Comparison of ENCODE assay signal across 8 mouse cellular contexts in the genomic region with DNA sequence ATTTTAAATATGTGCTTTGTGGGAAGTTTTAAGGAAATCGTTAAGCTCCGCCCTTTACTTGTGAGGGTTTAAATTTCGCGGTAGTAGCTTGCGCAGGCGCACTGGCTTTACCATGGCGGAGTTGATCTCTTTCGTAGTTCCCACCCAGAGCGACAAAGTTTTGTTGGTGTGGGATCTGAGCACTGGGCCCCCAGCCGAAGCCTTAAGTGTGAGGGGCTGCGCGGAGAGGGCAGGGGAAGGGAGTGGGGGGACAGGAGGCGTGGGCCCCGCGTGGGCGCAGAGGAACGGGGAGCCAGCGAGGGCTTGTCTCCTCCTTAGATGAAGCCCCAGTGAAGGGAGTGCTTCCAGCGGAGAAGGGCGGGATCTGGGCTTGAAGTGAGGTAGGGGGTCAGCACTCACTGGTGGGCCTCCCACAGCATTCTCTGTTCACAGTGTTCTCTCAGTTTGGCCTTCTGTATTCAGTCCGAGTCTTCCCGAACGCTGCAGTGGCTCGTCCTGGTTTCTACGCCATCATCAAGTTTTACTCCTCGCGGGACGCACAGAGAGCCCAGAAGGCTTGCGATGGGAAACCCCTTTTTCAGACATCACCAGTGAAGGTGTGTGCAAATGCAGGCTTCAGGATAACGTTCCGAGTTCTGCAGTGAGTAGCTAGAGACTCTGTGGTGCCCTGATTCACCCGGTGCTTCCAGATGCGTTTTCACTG. TPM values are rescaled to one million over a fixed set of nuclear protein-coding genes. Genes with fewer than 3 reads are reported as not detected.
DNase-seq lines count a peak whose midpoint lies in the region; ATAC-seq and TF ChIP-seq lines count a peak whose summit lies in the region.

No protein-coding gene starts in this region.

- H3K4me3 ChIP-seq in G1E (ENCODE audit: low read depth, low read length), result peak overlapping the region; percentile 63
- peak overlapping the region; percentile 45 for H3K4me3 ChIP-seq in forebrain, embryonic 14.5 days (ENCODE audit: low read depth, low read length)
- peak overlapping the region; percentile 49 for H3K4me3 ChIP-seq in lung, embryonic 14.5 days (ENCODE audit: low read depth, low read length)

- H3K9me3 ChIP-seq in G1E (replicated peaks), result peaks cover 7% of the 10 kb centered on the region
- no peaks in the 10 kb centered on the region for H3K9me3 ChIP-seq in forebrain, embryonic 14.5 days (replicated peaks; ENCODE audit: control insufficient read depth, low read length)
- H3K9me3 ChIP-seq in lung, embryonic 14.5 days (ENCODE audit: low read depth, low read length), result no peaks in the 10 kb centered on the region

- no peak for TF ChIP-seq CTCF in G1E (IDR thresholded peaks at IDR 0.05; ENCODE audit: low read depth, low read length)
- no peak for TF ChIP-seq CTCF in lung, embryonic 14.5 days (IDR thresholded peaks at IDR 0.05; ENCODE audit: low read depth)

- intact Hi-C loops in heart, postnatal 14 days (cut with DNase I), result no loop called here

- WGBS in forebrain, embryonic 14.5 days, result under 1% methylated on average over 33 of the region's 33 CpGs
- WGBS in lung, embryonic 14.5 days, result under 1% methylated on average over 32 of the region's 33 CpGs

- peak overlapping the region; percentile 79 for H3K4me2 ChIP-seq in forebrain, embryonic 14.5 days (ENCODE audit: low read length)
- peak overlapping the region; percentile 85 for H3K4me2 ChIP-seq in lung, embryonic 14.5 days

- peak; percentile 48; the same call in 1 of the 2 replicates for ATAC-seq in G1E (ENCODE audit: extremely low read depth, insufficient number of reproducible peaks, low FRiP score, poor library complexity, severe bottlenecking)
- ATAC-seq in cerebellum, adult (ENCODE audit: insufficient number of reproducible peaks, low FRiP score, low TSS enrichment), result peak; percentile 26; the same call in 1 of the 2 replicates
- ATAC-seq in forebrain, embryonic 14.5 days, result peak; percentile 45
- ATAC-seq in lung, embryonic 14.5 days (ENCODE audit: insufficient read depth), result peak; percentile 62
- peak; percentile 36 for ATAC-seq in neutrophil, adult 5-6 weeks (ENCODE audit: extremely low read depth, insufficient number of reproducible peaks, low FRiP score, poor library complexity, severe bottlenecking)

- peaks cover 5% of the 10 kb centered on the region for H3K36me3 ChIP-seq in G1E (replicated peaks)
- H3K36me3 ChIP-seq in forebrain, embryonic 14.5 days (ENCODE audit: control insufficient read depth, insufficient read depth, low read length), result no peaks in the 10 kb centered on the region
- H3K36me3 ChIP-seq in lung, embryonic 14.5 days (ENCODE audit: insufficient read depth), result no peaks in the 10 kb centered on the region

- H3K27ac ChIP-seq in forebrain, embryonic 14.5 days (ENCODE audit: low read depth, low read length), result peak overlapping the region; percentile 88
- peak overlapping the region; percentile 98 for H3K27ac ChIP-seq in lung, embryonic 14.5 days (ENCODE audit: low read depth)

- H3K4me1 ChIP-seq in G1E (ENCODE audit: insufficient read depth, low read depth, low read length), result peaks cover 30% of the 10 kb centered on the region
- H3K4me1 ChIP-seq in forebrain, embryonic 14.5 days (ENCODE audit: control insufficient read depth, insufficient read depth, low read length), result no peaks in the 10 kb centered on the region
- no peaks in the 10 kb centered on the region for H3K4me1 ChIP-seq in lung, embryonic 14.5 days (ENCODE audit: insufficient read depth)

- H3K9ac ChIP-seq in forebrain, embryonic 14.5 days (ENCODE audit: low read length), result peak overlapping the region; percentile 74
- peak overlapping the region; percentile 65 for H3K9ac ChIP-seq in lung, embryonic 14.5 days

- no peaks in the 10 kb centered on the region for H3K27me3 ChIP-seq in G1E (ENCODE audit: insufficient read depth, low read length)
- H3K27me3 ChIP-seq in forebrain, embryonic 14.5 days (replicated peaks; ENCODE audit: control insufficient read depth, insufficient read depth, low read length), result no peaks in the 10 kb centered on the region
- H3K27me3 ChIP-seq in lung, embryonic 14.5 days (ENCODE audit: insufficient read depth, low read length), result no peaks in the 10 kb centered on the region

- peak; percentile 65 for DNase-seq in G1E (ENCODE audit: low spot score)
- no peak for DNase-seq in forebrain, embryonic 14.5 days (ENCODE audit: low spot score)
- peak; percentile 92 to 93 for DNase-seq in heart, postnatal 14 days
- DNase-seq in layer of hippocampus, adult 18-20 months (ENCODE audit: low spot score in 2 of 2), result peak; percentile 63 to 80
- peak; percentile 98 for DNase-seq in lung, embryonic 14.5 days
- peak; percentile 74 to 88 for DNase-seq in thymus, postnatal 10 days (ENCODE audit: low spot score in 2 of 2)

RNA-seq across cellular contexts. Expression of a gene that starts 1.0 kb away (rescaled TPM):
- total RNA-seq in G1E (2014; fragmentation: Nextera tagmentation), result 15.4 and 23.8 TPM in 2 replicates
- 10.8 and 13.8 TPM in 2 replicates for total RNA-seq in G1E (2017)
- polyA plus RNA-seq in G1E (2012), result 3.0 and 3.8 TPM in 2 replicates
- polyA plus RNA-seq in forebrain, embryonic 14.5 days (2014; fragmentation: Nextera tagmentation; extraction: Ambion mirVana), result 32.7 and 38.5 TPM in 2 replicates
- 10 to 100 TPM; 32.1 to 35.6 TPM for total RNA-seq in heart, postnatal 14 days (2021)
- total RNA-seq in layer of hippocampus, adult 18-20 months (2021), result 10 to 100 TPM; 12.0 to 15.0 TPM
- polyA plus RNA-seq in lung, embryonic 14.5 days (2014; fragmentation: Nextera tagmentation; extraction: Ambion mirVana), result 33.1 and 33.4 TPM in 2 replicates
- total RNA-seq in neutrophil, adult 5-6 weeks (2017), result 20.4 and 31.3 TPM in 2 replicates

RNA-seq across cellular contexts. Expression of a gene that starts 29.0 kb away (rescaled TPM):
- total RNA-seq in G1E (2014; fragmentation: Nextera tagmentation), result not detected in 2 replicates
- not detected in 2 replicates for total RNA-seq in G1E (2017)
- not detected in 2 replicates for polyA plus RNA-seq in G1E (2012)
- polyA plus RNA-seq in forebrain, embryonic 14.5 days (2014; fragmentation: Nextera tagmentation; extraction: Ambion mirVana), result not detected in 2 replicates
- not detected for total RNA-seq in heart, postnatal 14 days (2021)
- not detected for total RNA-seq in layer of hippocampus, adult 18-20 months (2021)
- not detected in 2 replicates for polyA plus RNA-seq in lung, embryonic 14.5 days (2014; fragmentation: Nextera tagmentation; extraction: Ambion mirVana)
- not detected in 2 replicates for total RNA-seq in neutrophil, adult 5-6 weeks (2017)

RNA-seq across cellular contexts. Expression of a gene that starts 37.3 kb away (rescaled TPM):
- 3.5 and 6.8 TPM in 2 replicates for total RNA-seq in G1E (2014; fragmentation: Nextera tagmentation)
- 2.2 TPM in 2 replicates for total RNA-seq in G1E (2017)
- 5.2 TPM in 2 replicates for polyA plus RNA-seq in G1E (2012)
- polyA plus RNA-seq in forebrain, embryonic 14.5 days (2014; fragmentation: Nextera tagmentation; extraction: Ambion mirVana), result 40.5 and 42.7 TPM in 2 replicates
- 10 to 100 TPM; 28.6 to 29.6 TPM for total RNA-seq in heart, postnatal 14 days (2021)
- total RNA-seq in layer of hippocampus, adult 18-20 months (2021), result 10 to 100 TPM; 16.8 to 32.1 TPM
- polyA plus RNA-seq in lung, embryonic 14.5 days (2014; fragmentation: Nextera tagmentation; extraction: Ambion mirVana), result 2.1 and 2.8 TPM in 2 replicates
- 2.2 and 2.7 TPM in 2 replicates for total RNA-seq in neutrophil, adult 5-6 weeks (2017)

RNA-seq across cellular contexts. Expression of a gene that starts 46.0 kb away (rescaled TPM):
- 3.4 and 7.8 TPM in 2 replicates for total RNA-seq in G1E (2014; fragmentation: Nextera tagmentation)
- 1.6 and 2.9 TPM in 2 replicates for total RNA-seq in G1E (2017)
- 1.00 and 1.0 TPM in 2 replicates for polyA plus RNA-seq in G1E (2012)
- polyA plus RNA-seq in forebrain, embryonic 14.5 days (2014; fragmentation: Nextera tagmentation; extraction: Ambion mirVana), result 2.3 and 3.4 TPM in 2 replicates
- 1 to 10 TPM; 3.0 to 3.2 TPM for total RNA-seq in heart, postnatal 14 days (2021)
- 1 to 10 TPM; 1.2 to 2.0 TPM for total RNA-seq in layer of hippocampus, adult 18-20 months (2021)
- polyA plus RNA-seq in lung, embryonic 14.5 days (2014; fragmentation: Nextera tagmentation; extraction: Ambion mirVana), result 3.3 and 5.2 TPM in 2 replicates
- 6.9 and 7.2 TPM in 2 replicates for total RNA-seq in neutrophil, adult 5-6 weeks (2017)
